Mouse (Mus musculus) G1E (cell line): Measurements from ENCODE around the gene Slc44a4.
"Not testable (repeated sequence)": the region's sequence is repeated elsewhere in the genome, so short reads cannot be mapped to it uniquely, and the experiment has no call there.

ENCODE experiments used
- CTCF ChIP-seq: IDR thresholded peaks from 2 replicates; pipeline ENCODE4 v1.5.1; 2012; ENCODE audit warnings: low read depth, low read length, inconsistent platforms, mixed read lengths
- GATA1 ChIP-seq: IDR thresholded peaks from 2 replicates; pipeline ENCODE4 v1.6.1; 2012; ENCODE audit warnings: borderline replicate concordance, low read length, inconsistent platforms, mixed read lengths
- GATA2 ChIP-seq: IDR thresholded peaks from 2 replicates; pipeline ENCODE4 v1.6.1; 2012; ENCODE audit warnings: low read depth, low read length, inconsistent platforms, borderline replicate concordance
- POLR2AphosphoS5 ChIP-seq: IDR thresholded peaks from 2 replicates; pipeline ENCODE4 v1.6.1; 2012; ENCODE audit warnings: low read depth, low read length, inconsistent platforms; ENCODE audit not compliant: insufficient replicate concordance

DNA sequence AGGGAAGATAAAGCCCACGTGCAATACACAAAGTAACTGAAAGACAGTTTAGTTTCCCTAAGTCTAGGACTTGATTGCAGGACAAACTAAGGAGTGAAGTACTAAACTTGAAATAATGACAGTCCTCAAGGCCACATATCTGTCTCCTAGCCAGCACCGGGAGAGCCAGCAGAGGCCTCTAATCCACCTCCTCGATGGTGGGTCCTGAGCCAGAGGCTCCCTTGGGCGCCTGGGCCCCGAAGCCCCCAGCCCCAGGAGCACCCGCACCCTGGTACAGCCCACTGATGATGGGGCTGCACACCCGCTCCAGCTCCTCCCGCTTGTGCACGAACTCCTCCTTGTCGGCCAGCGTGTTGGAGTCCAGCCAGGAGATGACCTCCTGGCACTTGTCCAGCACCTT is 55.6 kb downstream of the Slc44a4 start, which contains the start of gene Gm20481:
- not testable (repeated sequence) for TF ChIP-seq CTCF, GATA2, GATA1, POLR2AphosphoS5
